Mouse (Mus musculus): ENCODE results near the gene Fmo5.

Gene Fmo5

GRCm38 (mm10) chr3:97682159-97682502, 53.5 kb downstream of the Fmo5 start:
- no peak for DNase-seq

GRCm38 (mm10) chr3:97682576-97682975, 54.0 kb downstream of the Fmo5 start:
- no peak for DNase-seq

- no peak for DNase-seq
Measured at GRCm38 (mm10) chr3:97683560-97684195, 55.1 kb downstream of the Fmo5 start.

GRCm38 (mm10) chr3:97686372-97687117, 57.9 kb downstream of the Fmo5 start:
- DNase-seq, result no peak

GRCm38 (mm10) chr3:97689289-97689688, 60.7 kb downstream of the Fmo5 start:
- DNase-seq, result no peak

GRCm38 (mm10) chr3:97690590-97690989, 62.0 kb downstream of the Fmo5 start:
- DNase-seq, result no peak

- no peak for DNase-seq
Measured at GRCm38 (mm10) chr3:97691443-97692017, 62.9 kb downstream of the Fmo5 start.

GRCm38 (mm10) chr3:97693806-97694205, 65.2 kb downstream of the Fmo5 start:
- DNase-seq, result no peak

GRCm38 (mm10) chr3:97696866-97697265, 68.3 kb downstream of the Fmo5 start:
- no peak for DNase-seq

GRCm38 (mm10) chr3:97697291-97697690, 68.7 kb downstream of the Fmo5 start:
- DNase-seq, result no peak

- DNase-seq, result no peak
Measured at GRCm38 (mm10) chr3:97699061-97699460, 70.5 kb downstream of the Fmo5 start.

GRCm38 (mm10) chr3:97701198-97701597, 72.6 kb downstream of the Fmo5 start:
- no peak for DNase-seq

- DNase-seq, result no peak
Measured at GRCm38 (mm10) chr3:97702448-97703080, 74.0 kb downstream of the Fmo5 start.
